Mouse (Mus musculus) myocyte (in vitro differentiated cells): ENCODE results near the gene Arid1b.

Source experiments
- MAX ChIP-seq: IDR thresholded peaks from one replicate; pipeline ENCODE4 v1.6.1; 2011; ENCODE audit warnings: low read depth, mild to moderate bottlenecking, control low read depth
- MYOD1 ChIP-seq, 3 experiments: IDR thresholded peaks; one replicate each; pipeline ENCODE4 v1.6.1; 2011; ENCODE audit warnings: control low read depth in 2 of 3, low read depth in 2 of 3, mild to moderate bottlenecking in 2 of 3, moderate library complexity in 1 of 3; ENCODE audit not compliant: insufficient read length in 2 of 3, control insufficient read depth in 1 of 3
- MYOG ChIP-seq, 3 experiments: IDR thresholded peaks; one replicate each; pipeline ENCODE4 v1.6.1; 2011; ENCODE audit warnings: control low read depth in 2 of 3, low read depth in 2 of 3, mild to moderate bottlenecking in 2 of 3; ENCODE audit not compliant: insufficient read length in 2 of 3, control insufficient read depth in 1 of 3, insufficient read depth in 1 of 3
- POLR2A ChIP-seq: IDR thresholded peaks from one replicate; pipeline ENCODE4 v1.6.1; 2011; ENCODE audit warnings: low read depth, mild to moderate bottlenecking, control low read depth, moderate library complexity; ENCODE audit not compliant: insufficient read length
- TCF12 ChIP-seq: IDR thresholded peaks from one replicate; pipeline ENCODE4 v1.6.1; 2011; ENCODE audit warnings: mild to moderate bottlenecking, control low read depth; ENCODE audit not compliant: poor library complexity, insufficient read depth, severe bottlenecking
- USF1 ChIP-seq: IDR thresholded peaks from one replicate; pipeline ENCODE4 v1.6.1; 2011; ENCODE audit warnings: low read depth, mild to moderate bottlenecking, control low read depth, moderate library complexity

DNA sequence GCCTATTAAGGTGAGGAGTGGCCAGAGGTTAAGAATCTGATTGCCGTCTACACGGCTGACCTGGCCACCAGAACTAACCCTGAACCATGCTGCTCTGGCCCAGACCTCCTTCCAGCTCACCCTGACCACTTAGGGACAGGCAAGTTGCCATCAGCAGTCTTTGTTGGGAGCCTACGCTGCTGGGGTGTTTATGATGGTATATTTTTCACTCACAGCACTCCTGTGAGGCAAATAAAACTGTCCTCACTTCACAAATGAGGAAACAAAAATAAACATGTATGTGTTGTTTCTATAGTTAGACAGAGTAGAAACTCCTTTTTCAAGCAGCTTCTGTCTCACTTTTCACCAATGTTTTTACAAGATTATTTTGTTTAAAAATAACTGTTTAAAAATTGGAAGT lies 280.3 kb downstream of the Arid1b start:
- TF ChIP-seq USF1 (no peak), POLR2A (no peak), MYOG (IDR thresholded peaks at IDR 0.05; ENCODE audit: control insufficient read depth in 1 of 3, insufficient read depth in 1 of 3, insufficient read length in 2 of 3, low read depth in 2 of 3) (no peak), MAX (no peak), TCF12 (no peak), MYOD1 (IDR thresholded peaks at IDR 0.05; ENCODE audit: control insufficient read depth in 1 of 3, insufficient read length in 2 of 3, low read depth in 2 of 3) (no peak)
